Mouse (Mus musculus) ES-E14 (cell line): ENCODE data around the gene Galnt14. TPM values are rescaled to one million over a fixed set of nuclear protein-coding genes. Genes with fewer than 3 reads are reported as not detected.

Experiments
- DNase-seq: peaks from one replicate; pipeline ENCODE4 v3.0.0-alpha.2; 2013; ENCODE audit warnings: low read depth, low spot score
- H3K27ac ChIP-seq: 2 replicates; pipeline ENCODE4 v1.5.1; 2012; ENCODE audit warnings: low read depth, mild to moderate bottlenecking, low read length, moderate library complexity, mixed read lengths; ENCODE audit not compliant: poor library complexity, insufficient read depth, severe bottlenecking
- H3K36me3 ChIP-seq: 2 replicates; pipeline ENCODE4 v1.6.1; 2012; ENCODE audit warnings: mild to moderate bottlenecking, low read length, moderate library complexity, mixed read lengths; ENCODE audit not compliant: control insufficient read depth, poor library complexity, insufficient read depth, severe bottlenecking
- H3K4me1 ChIP-seq, 2 experiments: fragments of 150-350 bp in 1 of 2; sonication (generic) in 1 of 2; 2 replicates each; pipeline ENCODE4 v1.6.1; 2012; ENCODE audit warnings: low read length in 2 of 2, mild to moderate bottlenecking in 1 of 2, mixed read lengths in 1 of 2; ENCODE audit not compliant: control insufficient read depth in 2 of 2, insufficient read depth in 2 of 2, poor library complexity in 1 of 2
- H3K4me3 ChIP-seq, 2 experiments: fragments of 150-350 bp in 1 of 2; sonication (generic) in 1 of 2; 2 replicates each; pipeline ENCODE4 v1.5.1; 2012; ENCODE audit warnings: low read length in 2 of 2, low read depth in 1 of 2, mild to moderate bottlenecking in 1 of 2, mixed read lengths in 1 of 2; ENCODE audit not compliant: insufficient read depth in 1 of 2, poor library complexity in 1 of 2, severe bottlenecking in 1 of 2
- H3K9ac ChIP-seq: 2 replicates; pipeline ENCODE4 v1.6.1; 2012; ENCODE audit warnings: low read depth, mild to moderate bottlenecking, low read length, mixed read lengths; ENCODE audit not compliant: poor library complexity, insufficient read depth, severe bottlenecking
- H3K9me3 ChIP-seq: fragments of 150-350 bp; sonication (generic); 2 replicates; pipeline ENCODE4 v1.6.1; 2012; ENCODE audit warnings: low read depth, mild to moderate bottlenecking, low read length; ENCODE audit not compliant: control insufficient read depth, insufficient read depth
- CHD2 ChIP-seq: IDR thresholded peaks from 2 replicates; pipeline ENCODE4 v1.6.1; 2014; ENCODE audit warnings: mild to moderate bottlenecking, low read depth, low read length, inconsistent platforms
- HCFC1 ChIP-seq: IDR thresholded peaks from 2 replicates; pipeline ENCODE4 v1.6.1; 2012; ENCODE audit warnings: low read length, inconsistent platforms, borderline replicate concordance; ENCODE audit not compliant: insufficient read depth
- MAFK ChIP-seq: IDR thresholded peaks from 2 replicates; pipeline ENCODE4 v1.6.1; 2014; ENCODE audit warnings: mild to moderate bottlenecking, low read depth, low read length, inconsistent platforms; ENCODE audit not compliant: insufficient read depth
- ZC3H11A ChIP-seq: IDR thresholded peaks from 2 replicates; pipeline ENCODE4 v1.6.1; 2012; ENCODE audit warnings: low read depth, mild to moderate bottlenecking, inconsistent platforms, low read length, borderline replicate concordance
- ZNF384 ChIP-seq: IDR thresholded peaks from 2 replicates; pipeline ENCODE4 v1.6.1; 2012; ENCODE audit warnings: low read depth, low read length, inconsistent platforms
- in situ Hi-C, 2 experiments: fragments of 600-800 bp; cut with MboI; formaldehyde crosslinking; loops; one replicate each; pipeline ENCODE4 v1.15.1; 2025; ENCODE audit warnings: low sequenced_read_pairs in 2 of 2, inconsistent platforms in 1 of 2; ENCODE audit not compliant: unreplicated experiment in 2 of 2
- total RNA-seq: library from RNA; depleted of rRNA; stranded (reverse); fragments of 300-350 nt; gene quantifications from 2 replicates; pipeline ENCODE4 v1.2.3, GENCODE M21; 2012

Gene Galnt14
- total RNA-seq, 1 experiment = 4.6 TPM

DNA sequence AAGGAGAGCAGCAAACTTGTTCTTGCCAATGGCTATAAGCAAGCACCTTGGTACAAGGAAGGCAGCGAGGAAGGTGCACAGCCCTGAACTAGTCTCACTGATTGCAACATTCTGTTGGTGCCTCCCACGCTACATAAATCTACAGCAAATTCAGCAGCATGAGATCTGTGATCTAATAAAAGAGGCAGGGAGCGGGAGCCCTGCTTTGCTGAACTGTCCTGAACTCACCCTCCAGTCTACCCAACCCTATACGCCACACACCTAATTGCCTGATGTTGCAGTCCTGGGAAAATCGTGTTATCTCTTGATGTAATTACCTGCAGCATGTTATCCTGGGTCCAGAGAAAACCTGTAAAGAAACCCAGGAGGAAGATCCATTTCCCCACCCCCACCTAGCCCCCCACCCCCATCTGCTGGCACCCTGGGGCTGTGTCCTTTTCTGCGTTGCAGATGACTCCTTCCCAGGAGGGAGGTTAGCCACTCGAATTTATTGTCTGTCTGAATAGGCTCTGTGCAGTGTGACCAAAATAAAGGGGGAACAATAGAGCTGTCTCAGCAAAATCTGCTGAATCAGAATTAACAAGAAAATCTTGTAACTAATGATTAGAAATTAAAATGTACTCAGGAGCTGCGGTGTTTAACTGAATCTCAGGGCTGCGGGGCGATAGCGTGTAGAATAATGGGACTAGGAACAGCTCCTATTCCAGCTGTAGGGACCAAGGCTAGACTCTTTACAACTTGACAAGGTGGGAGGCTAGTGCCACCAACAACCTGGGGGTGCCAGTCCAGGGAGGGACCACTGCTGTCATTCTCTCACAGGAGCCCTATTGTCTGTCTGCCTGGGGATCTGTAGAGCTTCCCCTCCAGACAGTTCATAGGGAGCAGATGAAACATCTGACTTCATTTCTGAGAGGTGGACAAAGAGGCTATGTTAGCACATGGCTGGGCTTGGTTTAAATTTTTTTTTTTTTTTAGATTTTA, 232.9 kb downstream of the Galnt14 start:
- no peak for DNase-seq
- in situ Hi-C loops = no loop called here
- H3K4me3 ChIP-seq = no peak overlapping the region
- no peak overlapping the region for H3K27ac ChIP-seq
- H3K4me1 ChIP-seq = no peaks in the 10 kb centered on the region
- no peak overlapping the region for H3K9ac ChIP-seq
- no peaks in the 10 kb centered on the region for H3K36me3 ChIP-seq
- TF ChIP-seq CHD2 (no peak), MAFK (0 out of 2 replicates have a peak, but pooled peaks have one; percentile 29), ZNF384 (no peak), HCFC1 (no peak), ZC3H11A (no peak)
- no peaks in the 10 kb centered on the region for H3K9me3 ChIP-seq

DNA sequence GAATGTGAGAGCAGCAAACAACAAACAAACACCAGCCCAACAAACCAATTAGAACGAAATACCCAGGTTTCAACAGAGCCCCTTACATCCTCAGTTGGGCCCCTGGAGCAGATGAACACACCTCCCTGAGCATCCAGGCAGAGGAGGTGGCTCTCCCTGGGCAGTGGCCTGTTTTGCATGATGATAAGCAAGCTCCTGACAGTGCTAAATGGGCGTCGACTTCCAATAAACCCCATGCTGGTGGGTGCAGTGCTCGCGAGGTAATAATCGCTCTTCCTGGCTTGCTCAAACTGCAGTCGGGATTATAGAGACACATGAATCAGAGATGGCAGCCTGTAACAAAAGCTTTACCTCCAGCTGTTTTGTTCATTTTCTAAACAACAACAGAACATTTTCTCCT, 235.9 kb downstream of the Galnt14 start:
- no peak for TF ChIP-seq MAFK
- no peak for TF ChIP-seq CHD2
- no peak for TF ChIP-seq ZC3H11A
- Histone ChIP-seq H3K4me1 (no peaks in the 10 kb centered on the region), H3K4me3 (no peak overlapping the region), H3K9me3 (no peaks in the 10 kb centered on the region), H3K36me3 (no peaks in the 10 kb centered on the region), H3K9ac (no peak overlapping the region), H3K27ac (no peak overlapping the region)
- in situ Hi-C loops = no loop called here
- no peak for DNase-seq

GRCm38 (mm10) chr17:73473012-73473411, 237.2 kb downstream of the Galnt14 start:
- in situ Hi-C loops = no loop called here
- TF ChIP-seq ZC3H11A (no peak), MAFK (no peak), CHD2 (no peak), HCFC1 (no peak), ZNF384 (no peak)
- H3K36me3 ChIP-seq = no peaks in the 10 kb centered on the region
- H3K9me3 ChIP-seq = no peaks in the 10 kb centered on the region
- DNase-seq = no peak
- H3K4me1 ChIP-seq = no peaks in the 10 kb centered on the region
- no peak overlapping the region for H3K9ac ChIP-seq
- no peak overlapping the region for H3K27ac ChIP-seq
- H3K4me3 ChIP-seq = no peak overlapping the region

DNA sequence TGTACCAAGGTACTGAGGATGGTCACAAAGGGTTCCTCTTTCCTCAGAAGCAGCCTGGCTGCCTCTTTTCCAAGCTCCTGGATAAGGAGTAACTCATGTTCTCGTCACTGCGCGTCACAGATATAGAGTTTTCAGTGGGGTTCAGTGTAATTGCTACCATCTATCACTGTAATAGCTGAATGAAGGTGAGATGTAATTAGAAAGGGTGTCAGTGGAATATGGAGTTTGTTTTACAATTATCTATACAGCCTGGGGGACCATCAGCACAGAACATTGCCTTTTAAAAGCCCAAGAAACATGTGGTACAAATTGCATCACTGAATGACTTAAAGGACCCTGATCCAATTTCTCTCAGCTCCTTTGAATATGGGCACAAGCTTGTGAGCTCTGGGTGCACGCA, 249.4 kb downstream of the Galnt14 start:
- Histone ChIP-seq H3K36me3 (no peaks in the 10 kb centered on the region), H3K4me1 (no peaks in the 10 kb centered on the region), H3K9me3 (no peaks in the 10 kb centered on the region), H3K4me3 (no peak overlapping the region), H3K27ac (no peak overlapping the region), H3K9ac (no peak overlapping the region)
- in situ Hi-C loops = no loop called here
- TF ChIP-seq ZNF384 = no peak
- no peak for TF ChIP-seq ZC3H11A
- TF ChIP-seq HCFC1 = no peak
- no peak for TF ChIP-seq CHD2
- TF ChIP-seq MAFK = no peak
- DNase-seq = no peak
